Mouse (Mus musculus): Measurements from ENCODE around the gene Stam.

Gene Stam

GRCm38 (mm10) chr2:14073362-14074220 is at the start of gene Stam:
Gene Stam, plus strand, starts transcription at chr2:14074098.
- peak; percentile 96 for DNase-seq

- DNase-seq: no peak
Observed at GRCm38 (mm10) chr2:14041249-14041648, 32.6 kb upstream of the Stam start.

GRCm38 (mm10) chr2:14043011-14043410 is 30.9 kb upstream of the Stam start:
- DNase-seq: no peak

GRCm38 (mm10) chr2:14043577-14044170 is 30.2 kb upstream of the Stam start:
- DNase-seq: no peak

GRCm38 (mm10) chr2:14048381-14048780 is 25.5 kb upstream of the Stam start:
- peak; percentile 78 for DNase-seq

GRCm38 (mm10) chr2:14048808-14049207 is 25.1 kb upstream of the Stam start:
- no peak for DNase-seq

GRCm38 (mm10) chr2:14053618-14054017 is 20.3 kb upstream of the Stam start:
- peak; percentile 15 for DNase-seq

GRCm38 (mm10) chr2:14054163-14054562 is 19.7 kb upstream of the Stam start:
- DNase-seq: peak; percentile 13

GRCm38 (mm10) chr2:14054716-14055115 is 19.2 kb upstream of the Stam start:
- no peak for DNase-seq

- DNase-seq: peak; percentile 86
Observed at GRCm38 (mm10) chr2:14055168-14055565, 18.7 kb upstream of the Stam start.

- peak; percentile 97 for DNase-seq
Observed at GRCm38 (mm10) chr2:14055566-14056331, 18.1 kb upstream of the Stam start, which contains the start of gene Hacd1. Gene Hacd1, minus strand, starts transcription at chr2:14056135.

GRCm38 (mm10) chr2:14065704-14066650 is 7.9 kb upstream of the Stam start:
- DNase-seq: no peak

GRCm38 (mm10) chr2:14069027-14069426 is 4.9 kb upstream of the Stam start:
- DNase-seq: no peak

- DNase-seq: no peak
Observed at GRCm38 (mm10) chr2:14070466-14070865, 3.4 kb upstream of the Stam start.

- no peak for DNase-seq
Observed at GRCm38 (mm10) chr2:14073008-14073361, 913 bp upstream of the Stam start.

- DNase-seq: no peak
Observed at GRCm38 (mm10) chr2:14074221-14074901, 463 bp downstream of the Stam start.

- DNase-seq: peak; percentile 85
Observed at GRCm38 (mm10) chr2:14078527-14078926, 4.6 kb downstream of the Stam start.

- DNase-seq: no peak
Observed at GRCm38 (mm10) chr2:14100533-14100932, 26.6 kb downstream of the Stam start.

- no peak for DNase-seq
Observed at GRCm38 (mm10) chr2:14102603-14103002, 28.7 kb downstream of the Stam start.

- DNase-seq: no peak
Observed at GRCm38 (mm10) chr2:14103924-14104323, 30.0 kb downstream of the Stam start.

GRCm38 (mm10) chr2:14107673-14108072 is 33.8 kb downstream of the Stam start:
- no peak for DNase-seq

GRCm38 (mm10) chr2:14126387-14126786 is 52.5 kb downstream of the Stam start:
- DNase-seq: no peak
